Mouse (Mus musculus): ENCODE results near the gene Dlat. TPM values are rescaled to one million over a fixed set of nuclear protein-coding genes. Genes with fewer than 3 reads are reported as not detected.

Dlat gene
- 43.9 and 53.9 TPM in 2 replicates for polyA plus RNA-seq (2016; fragmentation: Nextera tagmentation; extraction: Ambion mirVana)

GRCm38 (mm10) chr9:50659392-50660217, at the start of gene Dlat:
TSS of gene Dlat (minus strand) at chr9:50659780.
- under 1% methylated on average over 63 of the region's 63 CpGs for WGBS
- peaks cover 18% of the 10 kb centered on the region for H3K4me1 ChIP-seq (replicated peaks)
- no peaks in the 10 kb centered on the region for H3K9me3 ChIP-seq
- peak within 1 kb of the TSS; percentile 96 for H3K4me3 ChIP-seq
- peak; percentile 91 for DNase-seq (ENCODE audit: low spot score)
- H3K27ac ChIP-seq: peak within 1 kb of the TSS; percentile 95
- H3K27me3 ChIP-seq (ENCODE audit: insufficient read depth, poor library complexity, severe bottlenecking): no peaks in the 10 kb centered on the region
- H3K36me3 ChIP-seq: peaks cover 33% of the 10 kb centered on the region

- Histone ChIP-seq H3K36me3 (peaks cover 19% of the 10 kb centered on the region), H3K4me1 (replicated peaks) (0 out of 2 replicates have a peak, but pooled peaks cover 3% of the 10 kb centered on the region), H3K9me3 (no peaks in the 10 kb centered on the region), H3K27ac (no peak overlapping the region), H3K4me3 (no peak overlapping the region), H3K27me3 (ENCODE audit: insufficient read depth, poor library complexity, severe bottlenecking) (no peaks in the 10 kb centered on the region)
- 38% methylated on average over 2 of the region's 2 CpGs for WGBS
- peak; percentile 48 for DNase-seq (ENCODE audit: low spot score)
Observed at GRCm38 (mm10) chr9:50709108-50709507, 49.5 kb upstream of the Dlat start.

- WGBS: 45% methylated on average over 6 of the region's 6 CpGs
- no peak overlapping the region for H3K27ac ChIP-seq
- no peaks in the 10 kb centered on the region for H3K9me3 ChIP-seq
- no peak overlapping the region for H3K4me3 ChIP-seq
- DNase-seq (ENCODE audit: low spot score): no peak
- peaks cover 30% of the 10 kb centered on the region for H3K36me3 ChIP-seq
- peaks cover 24% of the 10 kb centered on the region for H3K27me3 ChIP-seq (ENCODE audit: insufficient read depth, poor library complexity, severe bottlenecking)
- 0 out of 2 replicates have a peak, but pooled peaks cover 3% of the 10 kb centered on the region for H3K4me1 ChIP-seq (replicated peaks)
Observed at GRCm38 (mm10) chr9:50704907-50705306, 45.3 kb upstream of the Dlat start.

- no peak for DNase-seq (ENCODE audit: low spot score)
- no peaks in the 10 kb centered on the region for H3K9me3 ChIP-seq
- peaks cover 38% of the 10 kb centered on the region for H3K4me1 ChIP-seq (replicated peaks)
- H3K27ac ChIP-seq: no peak overlapping the region
- peaks cover 39% of the 10 kb centered on the region for H3K27me3 ChIP-seq (ENCODE audit: insufficient read depth, poor library complexity, severe bottlenecking)
- 71% methylated on average over 11 of the region's 11 CpGs for WGBS
- no peak overlapping the region for H3K4me3 ChIP-seq
- H3K36me3 ChIP-seq: peaks cover 25% of the 10 kb centered on the region
Observed at GRCm38 (mm10) chr9:50700921-50701691, 41.5 kb upstream of the Dlat start.

GRCm38 (mm10) chr9:50698418-50699409, 39.1 kb upstream of the Dlat start:
- peaks cover 43% of the 10 kb centered on the region for H3K4me1 ChIP-seq (replicated peaks)
- peak overlapping the region; percentile 68 for H3K4me3 ChIP-seq
- H3K27ac ChIP-seq: peak overlapping the region; percentile 78
- H3K36me3 ChIP-seq: peaks cover 28% of the 10 kb centered on the region
- no peaks in the 10 kb centered on the region for H3K9me3 ChIP-seq
- WGBS: under 1% methylated on average over 70 of the region's 70 CpGs
- peak; percentile 58 for DNase-seq (ENCODE audit: low spot score)
- peaks cover 39% of the 10 kb centered on the region for H3K27me3 ChIP-seq (ENCODE audit: insufficient read depth, poor library complexity, severe bottlenecking)

- DNase-seq (ENCODE audit: low spot score): peak; percentile 70
- Histone ChIP-seq H3K36me3 (peaks cover 30% of the 10 kb centered on the region), H3K4me1 (replicated peaks) (peaks cover 54% of the 10 kb centered on the region), H3K9me3 (no peaks in the 10 kb centered on the region), H3K4me3 (peak overlapping the region; percentile 68), H3K27ac (peak overlapping the region; percentile 88), H3K27me3 (ENCODE audit: insufficient read depth, poor library complexity, severe bottlenecking) (peaks cover 37% of the 10 kb centered on the region)
- WGBS: under 1% methylated on average over 12 of the region's 12 CpGs
Observed at GRCm38 (mm10) chr9:50697706-50698041, 38.1 kb upstream of the Dlat start.

GRCm38 (mm10) chr9:50696851-50697705, 37.5 kb upstream of the Dlat start:
- peaks cover 27% of the 10 kb centered on the region for H3K36me3 ChIP-seq
- H3K4me1 ChIP-seq (replicated peaks): peaks cover 59% of the 10 kb centered on the region
- peaks cover 37% of the 10 kb centered on the region for H3K27me3 ChIP-seq (ENCODE audit: insufficient read depth, poor library complexity, severe bottlenecking)
- H3K4me3 ChIP-seq: peak overlapping the region; percentile 68
- DNase-seq (ENCODE audit: low spot score): peak; percentile 43
- 39% methylated on average over 12 of the region's 12 CpGs for WGBS
- H3K27ac ChIP-seq: peak overlapping the region; percentile 88
- H3K9me3 ChIP-seq: no peaks in the 10 kb centered on the region

GRCm38 (mm10) chr9:50695153-50695552, 35.6 kb upstream of the Dlat start:
- peaks cover 18% of the 10 kb centered on the region for H3K27me3 ChIP-seq (ENCODE audit: insufficient read depth, poor library complexity, severe bottlenecking)
- peaks cover 13% of the 10 kb centered on the region for H3K36me3 ChIP-seq
- WGBS: 87% methylated on average over 6 of the region's 6 CpGs
- no peak overlapping the region for H3K4me3 ChIP-seq
- H3K4me1 ChIP-seq (replicated peaks): peaks cover 61% of the 10 kb centered on the region
- H3K9me3 ChIP-seq: no peaks in the 10 kb centered on the region
- no peak for DNase-seq (ENCODE audit: low spot score)
- H3K27ac ChIP-seq: no peak overlapping the region

GRCm38 (mm10) chr9:50693631-50694030, 34.1 kb upstream of the Dlat start:
- H3K27ac ChIP-seq: peak overlapping the region; percentile 54
- H3K9me3 ChIP-seq: no peaks in the 10 kb centered on the region
- WGBS: 21% methylated on average over 10 of the region's 10 CpGs
- peaks cover 24% of the 10 kb centered on the region for H3K36me3 ChIP-seq
- peaks cover 52% of the 10 kb centered on the region for H3K4me1 ChIP-seq (replicated peaks)
- H3K4me3 ChIP-seq: no peak overlapping the region
- H3K27me3 ChIP-seq (ENCODE audit: insufficient read depth, poor library complexity, severe bottlenecking): peaks cover 3% of the 10 kb centered on the region; the same call in 1 of the 2 replicates
- peak; percentile 50 for DNase-seq (ENCODE audit: low spot score)

- peak; percentile 40 for DNase-seq (ENCODE audit: low spot score)
- peaks cover 44% of the 10 kb centered on the region for H3K4me1 ChIP-seq (replicated peaks)
- WGBS: 20% methylated on average over 13 of the region's 13 CpGs
- H3K36me3 ChIP-seq: peaks cover 29% of the 10 kb centered on the region
- H3K4me3 ChIP-seq: peak overlapping the region; percentile 16; the same call in 1 of the 2 replicates
- H3K9me3 ChIP-seq: no peaks in the 10 kb centered on the region
- H3K27ac ChIP-seq: peak overlapping the region; percentile 54
- H3K27me3 ChIP-seq (ENCODE audit: insufficient read depth, poor library complexity, severe bottlenecking): no peaks in the 10 kb centered on the region
Observed at GRCm38 (mm10) chr9:50692626-50693580, 33.3 kb upstream of the Dlat start.

Data from hindbrain, embryonic 10.5 days (tissue).